Mouse (Mus musculus) heart, embryonic 15.5 days (tissue): ENCODE measurements around the gene Patz1. TPM values are rescaled to one million over a fixed set of nuclear protein-coding genes. Genes with fewer than 3 reads are reported as not detected.
A peak's percentile ranks its signal among the peaks of the same experiment; 100 is the strongest.

Source experiments
- ATAC-seq: fragments of 200-750 bp; cut with Nextera tagmentation; replicated peaks from 2 replicates; pipeline ENCODE4 v1.8.0; 2017; ENCODE audit warnings: low read depth, moderate TSS enrichment; ENCODE audit not compliant: insufficient number of reproducible peaks, insufficient read depth, low FRiP score
- H3K27ac ChIP-seq: fragments of 300-500 bp; sonication (generic); 2 replicates; pipeline ENCODE4 v1.5.1; 2015; ENCODE audit warnings: mild to moderate bottlenecking, inconsistent platforms
- H3K27me3 ChIP-seq: fragments of 300-500 bp; sonication (generic); 2 replicates; pipeline ENCODE4 v1.6.1; 2015; ENCODE audit warnings: inconsistent platforms
- H3K36me3 ChIP-seq: fragments of 300-500 bp; sonication (generic); 2 replicates; pipeline ENCODE4 v1.6.1; 2015; ENCODE audit warnings: mild to moderate bottlenecking, inconsistent platforms
- H3K4me1 ChIP-seq: fragments of 300-500 bp; sonication (generic); replicated peaks from 2 replicates; pipeline ENCODE4 v1.6.1; 2015; ENCODE audit warnings: inconsistent platforms
- H3K4me2 ChIP-seq: fragments of 300-500 bp; sonication (generic); 2 replicates; pipeline ENCODE4 v1.6.1; 2015; ENCODE audit warnings: inconsistent platforms, mild to moderate bottlenecking, moderate library complexity
- H3K4me3 ChIP-seq: fragments of 300-500 bp; sonication (generic); 2 replicates; pipeline ENCODE4 v1.5.1; 2015; ENCODE audit warnings: mild to moderate bottlenecking, inconsistent platforms
- H3K9ac ChIP-seq: fragments of 300-500 bp; sonication (generic); 2 replicates; pipeline ENCODE4 v1.6.1; 2015; ENCODE audit warnings: mild to moderate bottlenecking, inconsistent platforms
- H3K9me3 ChIP-seq: fragments of 300-500 bp; sonication (generic); replicated peaks from 2 replicates; pipeline ENCODE4 v1.6.1; 2016; ENCODE audit warnings: inconsistent platforms
- WGBS: fragments of 180-500 bp; shearing (Covaris S2); methylation state at CpG from one replicate; pipeline ENCODE4 v1.1.7; 2015; ENCODE audit warnings: mixed read lengths; 5-methylcytosine and 5-hydroxymethylcytosine counted together
- polyA plus RNA-seq: library from polyadenylated mRNA; unstranded; fragments of >200 nt; fragmentation: Nextera tagmentation; extraction: Ambion mirVana; gene quantifications from 2 replicates; pipeline ENCODE4 v1.2.1, GENCODE M21; 2015

Gene Patz1
- polyA plus RNA-seq, 1 experiment from 2014 or later = 20.0 TPM

GRCm38 (mm10) chr11:3330991-3331750, 42.5 kb downstream of the Patz1 start:
- peak overlapping the region; percentile 68 for H3K9ac ChIP-seq
- H3K27ac ChIP-seq = peak overlapping the region; percentile 88
- no peaks in the 10 kb centered on the region for H3K9me3 ChIP-seq
- peak overlapping the region; percentile 99 for H3K4me2 ChIP-seq
- no peaks in the 10 kb centered on the region for H3K27me3 ChIP-seq
- no peak for ATAC-seq
- H3K4me3 ChIP-seq = peak overlapping the region; percentile 56
- peaks cover 11% of the 10 kb centered on the region for H3K36me3 ChIP-seq
- H3K4me1 ChIP-seq = peaks cover 53% of the 10 kb centered on the region
- 6% methylated on average over 14 of the region's 14 CpGs for WGBS

DNA sequence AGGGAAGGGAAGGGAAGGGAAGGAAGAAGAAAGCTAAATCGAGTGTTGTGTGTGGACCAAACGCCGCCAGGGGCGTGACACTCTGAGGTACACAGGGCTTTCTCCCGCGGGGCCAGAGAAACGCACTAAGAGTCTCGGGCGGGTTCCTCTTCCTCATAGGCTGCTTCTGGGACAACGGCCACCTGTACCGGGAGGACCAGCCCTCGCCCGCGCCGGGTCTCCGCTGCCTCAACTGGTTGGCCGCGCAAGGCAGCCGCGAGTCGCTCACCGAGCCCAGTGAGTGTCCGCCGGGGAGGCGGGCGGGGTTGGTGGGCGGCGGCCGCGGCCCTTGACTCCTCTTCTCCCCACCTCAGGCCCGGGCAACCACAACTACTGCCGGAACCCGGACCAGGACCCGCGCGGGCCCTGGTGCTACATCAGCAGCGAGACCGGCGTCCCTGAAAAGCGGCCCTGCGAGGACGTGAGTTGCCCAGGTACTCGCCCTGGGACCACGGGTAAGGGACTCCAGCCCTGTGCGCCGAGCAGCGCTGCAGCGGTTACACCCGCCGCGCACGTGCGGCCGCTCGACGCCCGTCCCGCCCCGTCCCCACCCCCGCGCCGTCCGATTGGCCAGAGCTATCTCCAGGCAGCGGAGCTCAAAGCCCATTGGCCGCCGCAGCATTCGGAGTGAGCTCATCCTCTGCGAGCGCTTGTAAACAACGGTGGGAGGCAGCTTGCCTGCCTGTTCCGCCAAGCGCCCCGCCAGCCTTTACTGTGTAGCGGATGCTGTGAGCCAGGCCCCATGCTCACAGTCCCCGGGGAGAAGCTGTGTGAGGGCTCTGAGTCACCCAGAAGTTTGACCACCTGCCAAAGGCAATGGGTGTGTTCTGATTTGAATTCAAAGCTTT, 43.3 kb downstream of the Patz1 start:
- Histone ChIP-seq H3K36me3 (peaks cover 11% of the 10 kb centered on the region), H3K4me1 (peaks cover 59% of the 10 kb centered on the region)
- WGBS = under 1% methylated on average over 75 of the region's 75 CpGs

DNA sequence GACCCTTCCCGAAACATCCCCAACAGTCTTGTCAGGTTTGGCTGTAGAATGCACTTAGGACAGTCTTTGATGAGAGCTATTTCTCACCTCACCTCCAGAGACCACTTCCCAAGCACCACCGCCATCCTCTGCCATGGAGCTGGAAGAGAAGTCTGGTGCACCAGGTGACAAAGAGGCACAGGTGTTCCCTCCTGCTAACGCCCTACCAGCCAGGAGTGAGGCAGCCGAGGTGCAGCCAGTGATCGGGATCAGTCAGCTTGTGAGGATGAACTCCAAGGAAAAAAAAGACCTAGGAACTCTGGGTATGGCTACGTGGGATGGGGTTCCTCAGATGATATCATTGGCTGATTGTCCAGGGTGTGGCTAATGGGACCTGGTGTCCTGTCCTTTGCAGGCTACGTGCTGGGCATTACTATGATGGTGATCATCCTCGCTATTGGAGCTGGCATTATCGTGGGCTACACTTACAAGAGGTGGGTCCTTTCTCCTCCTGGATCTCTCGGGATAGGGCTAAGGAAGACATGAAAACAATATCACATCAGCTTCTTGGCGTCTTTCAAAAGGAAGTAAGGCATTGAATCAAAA, 44.5 kb downstream of the Patz1 start:
- peaks cover 11% of the 10 kb centered on the region for H3K36me3 ChIP-seq
- H3K4me2 ChIP-seq = peak overlapping the region; percentile 99; the same call in 1 of the 2 replicates
- no peaks in the 10 kb centered on the region for H3K27me3 ChIP-seq
- H3K4me1 ChIP-seq = peaks cover 70% of the 10 kb centered on the region
- peak overlapping the region; percentile 88; the same call in 1 of the 2 replicates for H3K27ac ChIP-seq
- H3K4me3 ChIP-seq = no peak overlapping the region
- WGBS = 89% methylated on average over 11 of the region's 11 CpGs
- H3K9ac ChIP-seq = no peak overlapping the region
- no peak for ATAC-seq
- H3K9me3 ChIP-seq = no peaks in the 10 kb centered on the region

More for the DNA sequence above, 43.3 kb downstream of the Patz1 start:
- peak overlapping the region; percentile 88 for H3K27ac ChIP-seq
- H3K4me2 ChIP-seq = peak overlapping the region; percentile 99
- no peaks in the 10 kb centered on the region for H3K9me3 ChIP-seq
- ATAC-seq = peak; percentile 91
- peak overlapping the region; percentile 68 for H3K9ac ChIP-seq
- H3K4me3 ChIP-seq = peak overlapping the region; percentile 56
- no peaks in the 10 kb centered on the region for H3K27me3 ChIP-seq

GRCm38 (mm10) chr11:3334141-3334710, 45.6 kb downstream of the Patz1 start:
- 82% methylated on average over 11 of the region's 11 CpGs for WGBS
- peaks cover 65% of the 10 kb centered on the region for H3K4me1 ChIP-seq
- H3K36me3 ChIP-seq = peaks cover 11% of the 10 kb centered on the region
- no peak overlapping the region for H3K4me2 ChIP-seq
- no peak overlapping the region for H3K4me3 ChIP-seq
- no peaks in the 10 kb centered on the region for H3K27me3 ChIP-seq
- H3K9me3 ChIP-seq = no peaks in the 10 kb centered on the region
- no peak overlapping the region for H3K27ac ChIP-seq
- no peak for ATAC-seq
- H3K9ac ChIP-seq = no peak overlapping the region

DNA sequence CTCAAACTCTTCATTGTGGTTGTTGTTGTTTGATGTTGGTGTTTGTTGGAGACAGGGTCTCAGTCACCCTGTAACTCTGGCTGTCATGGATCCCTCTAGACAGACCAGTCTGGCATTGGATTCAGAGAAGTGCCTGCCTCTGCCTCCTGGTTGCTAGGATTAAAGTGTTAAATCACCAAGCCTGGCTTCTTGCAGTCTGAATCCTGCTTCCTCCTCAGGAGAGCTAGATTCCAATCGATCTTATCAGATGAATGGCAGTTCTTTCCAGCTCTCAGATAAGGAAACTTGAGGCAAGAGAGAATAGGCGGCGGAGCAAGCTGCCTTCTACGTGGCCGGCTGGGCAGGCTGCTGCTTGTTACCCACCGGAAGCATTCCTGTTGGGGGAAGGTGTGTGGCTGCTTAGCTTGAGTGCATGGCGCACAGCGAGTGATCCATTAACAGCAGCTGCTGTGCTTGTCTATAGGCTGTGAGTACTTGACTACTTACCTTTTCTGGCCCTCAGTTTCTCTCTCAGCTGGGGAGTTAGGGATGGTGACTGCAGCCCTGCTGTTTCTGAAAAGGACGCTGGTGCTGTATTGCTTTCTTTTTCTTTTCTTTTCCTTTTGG, 46.1 kb downstream of the Patz1 start:
- Histone ChIP-seq H3K4me3 (no peak overlapping the region), H3K9ac (0 out of 2 replicates have a peak overlapping the region, but pooled peaks have one; percentile 11), H3K27ac (peak overlapping the region; percentile 59), H3K4me1 (peaks cover 60% of the 10 kb centered on the region), H3K27me3 (no peaks in the 10 kb centered on the region), H3K9me3 (no peaks in the 10 kb centered on the region), H3K4me2 (0 out of 2 replicates have a peak overlapping the region, but pooled peaks have one; percentile 28), H3K36me3 (peaks cover 11% of the 10 kb centered on the region)
- no peak for ATAC-seq
- 31% methylated on average over 9 of the region's 9 CpGs for WGBS

DNA sequence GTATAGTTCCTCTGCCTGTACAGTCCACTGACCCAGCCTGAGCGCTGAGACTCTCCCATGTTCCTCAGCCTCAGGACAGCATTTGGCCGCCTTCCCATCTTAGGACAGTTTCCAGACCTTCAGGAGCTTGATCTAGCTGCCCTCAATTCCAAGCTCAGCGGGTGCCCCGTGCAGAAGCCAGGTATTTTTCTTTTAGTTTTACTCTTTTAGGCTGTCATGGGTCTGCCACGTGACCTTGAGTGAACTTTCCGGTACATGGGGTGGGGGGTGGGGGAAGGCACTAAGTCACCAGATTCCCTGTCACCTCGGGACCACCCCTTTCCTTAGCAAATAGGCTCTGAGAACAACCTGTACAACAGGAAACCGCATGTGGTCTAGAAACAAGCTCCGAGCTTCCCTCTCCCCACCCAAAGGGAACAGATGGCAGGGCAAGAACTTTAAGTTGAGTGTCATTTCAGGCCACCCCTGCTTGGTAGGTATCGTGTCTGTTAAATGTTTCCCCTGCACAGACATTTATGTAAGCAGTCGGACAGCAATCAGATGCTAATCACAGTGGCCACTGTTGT, 47.1 kb downstream of the Patz1 start:
- WGBS = 21% methylated on average over 11 of the region's 11 CpGs
- H3K36me3 ChIP-seq = peaks cover 11% of the 10 kb centered on the region
- H3K4me2 ChIP-seq = peak overlapping the region; percentile 28; the same call in 1 of the 2 replicates
- peak overlapping the region; percentile 16; the same call in 1 of the 2 replicates for H3K9ac ChIP-seq
- H3K4me3 ChIP-seq = no peak overlapping the region
- H3K9me3 ChIP-seq = no peaks in the 10 kb centered on the region
- no peaks in the 10 kb centered on the region for H3K27me3 ChIP-seq
- no peak for ATAC-seq
- peaks cover 55% of the 10 kb centered on the region for H3K4me1 ChIP-seq
- H3K27ac ChIP-seq = peak overlapping the region; percentile 59

DNA sequence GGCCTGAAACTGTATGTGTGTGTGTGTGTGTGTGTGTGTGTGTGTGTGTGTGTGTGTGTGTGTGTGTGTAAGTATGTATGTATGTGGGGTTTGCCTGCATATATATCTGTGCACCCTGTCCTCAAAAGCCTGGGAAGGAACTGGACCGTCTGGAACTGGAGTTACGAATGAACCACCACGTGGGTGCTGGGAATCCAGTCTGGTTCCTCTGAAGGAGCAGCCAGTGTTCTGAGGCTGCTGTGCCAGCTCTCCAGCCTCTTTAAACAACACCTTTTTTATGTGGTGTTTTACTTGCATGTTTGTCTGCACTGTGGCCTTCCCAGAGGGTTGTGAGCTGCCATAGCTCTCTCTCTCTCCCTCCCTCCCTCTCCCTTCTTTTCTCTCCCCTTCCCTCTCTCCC, 47.9 kb downstream of the Patz1 start:
- no peak overlapping the region for H3K4me2 ChIP-seq
- no peak overlapping the region for H3K9ac ChIP-seq
- peak overlapping the region; percentile 78; the same call in 1 of the 2 replicates for H3K27ac ChIP-seq
- H3K36me3 ChIP-seq = peaks cover 13% of the 10 kb centered on the region
- no peak overlapping the region for H3K4me3 ChIP-seq
- no peak for ATAC-seq
- WGBS = 55% methylated on average over 3 of the region's 3 CpGs
- H3K9me3 ChIP-seq = no peaks in the 10 kb centered on the region
- H3K27me3 ChIP-seq = no peaks in the 10 kb centered on the region
- H3K4me1 ChIP-seq = peaks cover 55% of the 10 kb centered on the region

DNA sequence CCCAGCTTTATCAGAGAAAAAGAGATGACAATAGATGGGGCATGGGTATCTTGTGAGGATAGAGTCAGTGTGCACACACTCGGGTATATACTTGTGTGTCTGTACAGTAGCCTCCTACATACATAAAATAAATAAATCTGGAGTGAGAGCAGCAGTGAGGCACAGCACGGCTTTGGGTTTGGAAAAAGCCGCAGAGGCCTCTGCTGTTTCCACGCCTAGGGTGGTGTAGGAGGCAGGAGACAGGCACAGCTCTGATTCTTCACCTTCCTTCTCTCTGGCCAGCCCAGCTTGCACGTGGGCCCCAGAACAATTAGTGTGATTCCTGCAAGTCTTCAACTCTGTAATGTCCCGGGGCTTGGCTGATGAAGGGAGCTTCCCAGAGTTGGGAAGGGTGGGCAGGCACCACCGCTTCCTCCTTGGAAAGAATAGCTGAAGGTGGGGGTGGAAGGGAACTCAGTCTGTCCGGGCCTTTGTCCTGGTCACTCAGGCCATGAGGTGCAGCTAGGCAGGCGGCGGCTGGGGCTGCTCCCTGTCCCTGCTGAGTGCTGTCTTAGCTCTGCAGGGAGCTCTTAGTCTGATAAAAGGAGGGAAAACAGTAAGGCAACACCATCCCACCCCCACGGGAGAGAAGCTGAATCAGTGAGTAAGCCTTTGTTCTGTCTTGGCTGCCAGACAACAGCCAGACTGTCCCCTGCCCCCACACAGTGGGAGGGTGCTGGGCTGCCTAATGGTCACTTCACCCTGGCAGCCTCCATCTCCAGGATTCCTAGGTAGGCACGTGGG, 48.7 kb downstream of the Patz1 start:
- Histone ChIP-seq H3K9me3 (no peaks in the 10 kb centered on the region), H3K27ac (peak overlapping the region; percentile 78), H3K36me3 (peaks cover 16% of the 10 kb centered on the region), H3K9ac (0 out of 2 replicates have a peak overlapping the region, but pooled peaks have one; percentile 14), H3K27me3 (no peaks in the 10 kb centered on the region), H3K4me3 (no peak overlapping the region), H3K4me1 (peaks cover 50% of the 10 kb centered on the region), H3K4me2 (peak overlapping the region; percentile 7; the same call in 1 of the 2 replicates)
- peak; percentile 60 for ATAC-seq
- WGBS = 14% methylated on average over 12 of the region's 12 CpGs

GRCm38 (mm10) chr11:3337961-3338360, 49.3 kb downstream of the Patz1 start:
- Histone ChIP-seq H3K27me3 (no peaks in the 10 kb centered on the region), H3K4me3 (no peak overlapping the region), H3K9ac (no peak overlapping the region), H3K27ac (peak overlapping the region; percentile 78), H3K9me3 (no peaks in the 10 kb centered on the region), H3K4me2 (peak overlapping the region; percentile 7; the same call in 1 of the 2 replicates), H3K36me3 (peaks cover 16% of the 10 kb centered on the region), H3K4me1 (peaks cover 44% of the 10 kb centered on the region)
- peak; percentile 7; the same call in 1 of the 2 replicates for ATAC-seq
- WGBS = 57% methylated on average over 5 of the region's 5 CpGs

GRCm38 (mm10) chr11:3341476-3341875, 52.8 kb downstream of the Patz1 start:
- no peak for ATAC-seq

More at GRCm38 (mm10) chr11:3341476-3341875, 52.8 kb downstream of the Patz1 start:
- H3K36me3 ChIP-seq = peaks cover 34% of the 10 kb centered on the region
- H3K4me2 ChIP-seq = no peak overlapping the region
- H3K9ac ChIP-seq = no peak overlapping the region
- H3K9me3 ChIP-seq = no peaks in the 10 kb centered on the region
- H3K27me3 ChIP-seq = no peaks in the 10 kb centered on the region
- 82% methylated on average over 5 of the region's 5 CpGs for WGBS
- H3K4me1 ChIP-seq = peaks cover 15% of the 10 kb centered on the region
- no peak overlapping the region for H3K4me3 ChIP-seq
- no peak overlapping the region for H3K27ac ChIP-seq
